Comparison of ENCODE assay signal across 9 mouse cellular contexts in genomic region chr6:72667021-72667420, GRCm38 (mm10). TPM values are rescaled to one million over a fixed set of nuclear protein-coding genes. Genes with fewer than 3 reads are reported as not detected.
DNase-seq lines count a peak whose midpoint lies in the region; ATAC-seq lines count a peak whose summit lies in the region.
"Had no signal": no experiment of that assay in that cellular context is flagged by ENCODE, and none has a peak within 500 bp of the region (broad histone marks: within the 10 kb centered on the region; RNA-seq: fewer than 3 reads in every experiment).

No protein-coding gene starts in this region.

- no peaks in the 10 kb centered on the region for H3K36me3 ChIP-seq in hindbrain, embryonic 11.5 days (ENCODE audit: control insufficient read depth, insufficient read depth, low read length)
- H3K36me3 ChIP-seq in hindbrain, embryonic 13.5 days = no peaks in the 10 kb centered on the region
- no peaks in the 10 kb centered on the region for H3K36me3 ChIP-seq in embryonic facial prominence, embryonic 14.5 days (ENCODE audit: control insufficient read depth, insufficient read depth, low read length)

- H3K4me1 ChIP-seq in hindbrain, embryonic 11.5 days (replicated peaks; ENCODE audit: control insufficient read depth, insufficient read depth, low read length) = no peaks in the 10 kb centered on the region
- peaks cover 6% of the 10 kb centered on the region; the same call in 1 of the 2 replicates for H3K4me1 ChIP-seq in hindbrain, embryonic 13.5 days (replicated peaks)
- peaks cover 31% of the 10 kb centered on the region for H3K4me1 ChIP-seq in embryonic facial prominence, embryonic 14.5 days (ENCODE audit: control insufficient read depth, insufficient read depth, low read length)

- DNase-seq in hindbrain, embryonic 11.5 days (ENCODE audit: low spot score) = peak; percentile 61
- peak; percentile 40 for DNase-seq in CD4-positive helper T cell, adult 2 months (ENCODE audit: low read depth, low spot score)
- DNase-seq in adipocyte (ENCODE audit: low spot score) = peak; percentile 84
- no peak for DNase-seq in embryonic facial prominence, embryonic 14.5 days (ENCODE audit: low spot score)
- DNase-seq in kidney, postnatal 4 days = peak; percentile 88
- peak; percentile 40 to 58 for DNase-seq in natural killer cell, adult 2 months (ENCODE audit: low spot score in 2 of 2)

- no peak for ATAC-seq in hindbrain, embryonic 11.5 days (ENCODE audit: low FRiP score)
- no peak for ATAC-seq in hindbrain, embryonic 13.5 days (ENCODE audit: low FRiP score)
- ATAC-seq in embryonic facial prominence, embryonic 14.5 days (ENCODE audit: low read depth) = 0 out of 2 replicates have a peak, but pooled peaks have one; percentile 31
- ATAC-seq in inflammation-experienced regulatory T-cells, adult 6 months = no peak

- no peak overlapping the region for H3K9ac ChIP-seq in hindbrain, embryonic 11.5 days (ENCODE audit: low read depth, low read length)
- no peak overlapping the region for H3K9ac ChIP-seq in hindbrain, embryonic 13.5 days
- H3K9ac ChIP-seq in embryonic facial prominence, embryonic 14.5 days (ENCODE audit: low read depth, low read length) = no peak overlapping the region

- no peaks in the 10 kb centered on the region for H3K9me3 ChIP-seq in hindbrain, embryonic 11.5 days (ENCODE audit: control insufficient read depth, low read length)
- H3K9me3 ChIP-seq in hindbrain, embryonic 13.5 days = no peaks in the 10 kb centered on the region
- no peaks in the 10 kb centered on the region for H3K9me3 ChIP-seq in embryonic facial prominence, embryonic 14.5 days (ENCODE audit: control insufficient read depth, low read length)

- no peak overlapping the region for H3K27ac ChIP-seq in hindbrain, embryonic 11.5 days (ENCODE audit: low read depth, low read length)
- no peak overlapping the region for H3K27ac ChIP-seq in hindbrain, embryonic 13.5 days
- no peak overlapping the region for H3K27ac ChIP-seq in embryonic facial prominence, embryonic 14.5 days (replicated peaks; ENCODE audit: low read depth, low read length)
- H3K27ac ChIP-seq: macrophage had no signal

- H3K4me2 ChIP-seq in hindbrain, embryonic 11.5 days (replicated peaks; ENCODE audit: low read depth, low read length) = no peak overlapping the region
- H3K4me2 ChIP-seq in hindbrain, embryonic 13.5 days = no peak overlapping the region
- H3K4me2 ChIP-seq in embryonic facial prominence, embryonic 14.5 days (ENCODE audit: low read depth, low read length) = no peak overlapping the region

- no peak overlapping the region for H3K4me3 ChIP-seq in hindbrain, embryonic 11.5 days (ENCODE audit: low read depth, low read length)
- no peak overlapping the region for H3K4me3 ChIP-seq in hindbrain, embryonic 13.5 days
- no peak overlapping the region for H3K4me3 ChIP-seq in embryonic facial prominence, embryonic 14.5 days (ENCODE audit: low read depth, low read length)

- WGBS in hindbrain, embryonic 11.5 days = 65% methylated on average over 4 of the region's 4 CpGs
- WGBS in hindbrain, embryonic 13.5 days = 64% methylated on average over 4 of the region's 4 CpGs
- WGBS in embryonic facial prominence, embryonic 14.5 days = 60% methylated on average over 4 of the region's 4 CpGs

- H3K27me3 ChIP-seq in hindbrain, embryonic 11.5 days (ENCODE audit: control insufficient read depth, insufficient read depth, low read length) = no peaks in the 10 kb centered on the region
- H3K27me3 ChIP-seq in hindbrain, embryonic 13.5 days = 0 out of 2 replicates have a peak, but pooled peaks cover 4% of the 10 kb centered on the region
- H3K27me3 ChIP-seq in embryonic facial prominence, embryonic 14.5 days (replicated peaks; ENCODE audit: control insufficient read depth, insufficient read depth, low read length) = no peaks in the 10 kb centered on the region

RNA-seq across cellular contexts. Expression of gene Tgoln1, which starts 50.2 kb away (rescaled TPM):
- polyA plus RNA-seq in hindbrain, embryonic 11.5 days (2014; fragmentation: Nextera tagmentation; extraction: Ambion mirVana) = 41.5 and 42.3 TPM in 2 replicates
- 37.1 and 38.1 TPM in 2 replicates for polyA plus RNA-seq in hindbrain, embryonic 13.5 days (2015; fragmentation: Nextera tagmentation; extraction: Ambion mirVana)
- polyA plus RNA-seq in embryonic facial prominence, embryonic 14.5 days (2014; fragmentation: Nextera tagmentation; extraction: Ambion mirVana) = 33.8 and 34.7 TPM in 2 replicates
- polyA plus RNA-seq in inflammation-experienced regulatory T-cells, adult 6 months (2017; shearing (Covaris generic)) = 100 to 1,000 TPM; 103 to 111 (median 108) TPM
